Mouse (Mus musculus): ENCODE results near the gene 2610318N02Rik. TPM values are rescaled to one million over a fixed set of nuclear protein-coding genes. Genes with fewer than 3 reads are reported as not detected.
"Not testable (repeated sequence)": the region's sequence is repeated elsewhere in the genome, so short reads cannot be mapped to it uniquely, and the experiment has no call there.

Gene 2610318N02Rik
- total RNA-seq (2022): 1 to 10 TPM in 1 of 4 experiments, under 1 TPM in 3; 0.68 to 1.2 (median 0.94) TPM

- peak in 1 of 2 experiments; percentile 51 for DNase-seq (ENCODE audit: low spot score in 2 of 2)
These were observed at the start of gene 2610318N02Rik for GRCm38 (mm10) chr16:17124871-17125520. 2610318N02Rik (minus strand) TSS chr16:17125167.

DNA sequence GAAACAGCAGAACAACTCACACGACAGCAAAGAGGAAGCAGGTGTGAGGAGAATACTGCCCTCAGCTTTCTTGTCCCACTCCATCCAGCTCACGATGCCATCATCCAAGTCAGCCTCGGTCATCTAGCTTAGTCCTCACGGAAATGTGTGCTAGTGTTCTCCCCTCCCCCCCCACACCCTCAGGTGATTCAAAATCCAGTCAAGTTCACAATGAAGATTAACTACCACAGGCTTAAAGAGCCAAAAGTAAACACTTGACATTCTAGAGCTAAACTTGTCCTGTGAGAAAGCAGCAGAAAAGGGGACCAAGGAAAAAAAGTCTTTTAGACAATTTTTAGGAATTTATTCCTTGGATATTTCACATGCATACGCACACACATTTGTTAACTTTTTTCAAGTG is 43.1 kb upstream of the 2610318N02Rik start:
- DNase-seq (ENCODE audit: low spot score in 2 of 2): no peak

- no peak for DNase-seq (ENCODE audit: low spot score in 2 of 2)
These were observed 42.2 kb upstream of the 2610318N02Rik start for GRCm38 (mm10) chr16:17167179-17167578.

- not testable (repeated sequence) for DNase-seq (ENCODE audit: low spot score in 2 of 2)
These were observed 40.5 kb upstream of the 2610318N02Rik start for GRCm38 (mm10) chr16:17165478-17165877.

DNA sequence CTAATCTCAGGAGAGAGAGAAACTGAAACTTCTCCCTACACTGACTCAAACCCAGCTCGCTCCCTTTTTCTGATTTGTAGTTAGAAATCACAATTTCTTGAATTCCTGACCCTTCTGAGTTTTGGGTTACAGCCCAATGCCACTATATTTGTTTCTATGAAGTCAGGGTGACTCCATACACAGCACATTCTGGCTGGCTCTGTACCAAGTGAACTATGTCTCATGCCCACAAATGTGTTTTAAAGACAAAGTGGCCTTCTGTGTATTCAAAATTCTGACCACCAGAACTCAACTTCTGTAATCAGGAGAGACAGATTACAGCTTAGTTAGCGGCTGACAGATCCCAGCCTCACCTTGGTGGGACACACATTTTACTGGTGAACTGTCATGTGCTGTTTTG is 29.4 kb upstream of the 2610318N02Rik start:
- no peak for DNase-seq (ENCODE audit: low spot score in 2 of 2)

- no peak for DNase-seq (ENCODE audit: low spot score in 2 of 2)
These were observed 26.9 kb upstream of the 2610318N02Rik start for GRCm38 (mm10) chr16:17151874-17152273.

DNA sequence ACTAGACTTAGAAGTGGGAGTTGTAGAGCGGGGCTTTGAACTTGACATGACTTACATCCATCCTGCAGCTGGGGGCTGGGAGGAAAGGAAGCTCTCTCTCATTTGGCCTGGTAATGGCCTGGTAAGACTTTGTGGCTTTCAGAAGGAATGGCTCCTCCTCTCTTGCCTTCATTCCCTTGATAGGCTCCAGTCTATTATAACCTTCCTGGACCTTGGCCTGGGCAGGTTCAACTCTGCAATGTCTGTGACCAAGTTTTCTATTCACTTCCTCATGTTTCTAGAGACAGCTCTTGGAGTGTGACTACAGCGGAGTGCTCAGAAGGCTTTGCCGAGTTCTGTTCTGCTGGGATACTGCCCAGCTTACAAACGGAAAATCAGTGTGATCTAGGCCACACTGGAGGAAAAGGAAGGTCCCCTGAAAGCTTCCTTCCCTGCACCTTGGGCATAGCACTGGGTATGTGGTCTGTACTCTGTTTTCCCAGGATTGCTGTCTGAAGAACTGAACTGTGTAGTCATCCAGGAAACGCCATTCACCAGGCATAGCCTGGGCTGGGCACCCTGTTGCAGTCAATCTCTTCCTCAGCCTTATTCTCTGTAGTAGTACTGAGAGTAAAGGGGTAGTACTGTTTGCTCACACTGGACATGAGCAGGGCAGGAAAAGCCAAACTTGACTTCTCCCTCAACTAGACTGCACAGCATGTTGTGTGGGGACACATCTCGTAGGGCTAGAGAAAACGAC is 25.7 kb upstream of the 2610318N02Rik start:
- DNase-seq (ENCODE audit: low spot score in 2 of 2): no peak

- no peak for DNase-seq (ENCODE audit: low spot score in 2 of 2)
These were observed 23.1 kb upstream of the 2610318N02Rik start for GRCm38 (mm10) chr16:17148084-17148483.

DNA sequence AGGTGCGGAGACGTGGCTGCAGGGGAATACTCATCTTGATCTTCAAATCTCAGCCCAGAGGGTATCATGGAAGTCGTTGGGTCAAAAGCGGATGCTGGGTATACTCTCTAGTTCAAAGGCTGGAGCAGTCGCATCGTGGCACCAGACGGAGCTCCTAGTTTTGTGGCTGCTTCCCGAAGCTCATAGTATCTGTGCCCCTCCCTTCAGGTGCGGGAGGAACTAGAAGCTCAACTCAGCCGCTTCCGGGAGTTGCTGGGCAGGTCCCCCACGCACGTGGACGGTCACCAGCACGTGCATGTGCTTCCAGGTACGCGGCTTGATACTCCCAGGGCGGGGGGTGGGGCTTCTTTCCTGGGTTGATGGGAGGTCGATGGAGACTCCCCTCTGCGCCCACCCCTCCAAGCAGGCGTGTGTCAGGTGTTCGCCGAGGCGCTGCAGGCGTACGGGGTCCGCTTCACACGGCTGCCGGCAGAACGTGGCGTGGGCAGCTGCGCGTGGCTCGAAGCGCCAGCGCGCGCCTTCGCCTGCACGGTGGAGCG is 22.5 kb upstream of the 2610318N02Rik start:
- DNase-seq (ENCODE audit: low spot score in 2 of 2): no peak

DNA sequence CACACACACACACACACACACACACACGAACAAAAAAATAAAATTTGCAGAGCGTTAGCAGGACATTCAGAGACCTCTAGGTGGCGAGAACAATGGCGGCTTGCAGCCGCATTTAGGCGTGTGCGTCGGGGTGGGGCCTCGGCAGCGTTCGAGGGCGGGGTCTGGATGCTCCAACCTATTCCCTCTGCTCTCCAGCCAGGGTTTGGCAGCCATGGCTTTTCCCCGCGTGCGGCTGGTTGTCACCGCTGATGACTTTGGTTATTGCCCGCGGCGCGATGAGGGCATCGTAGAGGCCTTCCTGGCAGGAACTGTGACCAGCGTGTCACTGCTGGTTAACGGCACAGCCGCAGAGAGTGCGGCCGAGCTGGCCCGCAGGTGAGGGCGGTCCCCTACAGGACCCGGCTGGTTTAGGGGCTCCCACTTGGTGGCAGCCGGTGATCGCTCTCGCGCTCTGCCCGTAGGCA is 21.8 kb upstream of the 2610318N02Rik start, which contains the start of gene Ccdc116:
Gene Ccdc116 (minus strand): TSS at position 458 of the 464 bp plus-strand sequence.
- peak; percentile 66 to 72 for DNase-seq (ENCODE audit: low spot score in 2 of 2)

- DNase-seq (ENCODE audit: low spot score in 2 of 2): no peak
These were observed 19.4 kb upstream of the 2610318N02Rik start, which contains the start of gene Ydjc for GRCm38 (mm10) chr16:17144339-17144738. Ydjc (plus strand) TSS chr16:17144621.

DNA sequence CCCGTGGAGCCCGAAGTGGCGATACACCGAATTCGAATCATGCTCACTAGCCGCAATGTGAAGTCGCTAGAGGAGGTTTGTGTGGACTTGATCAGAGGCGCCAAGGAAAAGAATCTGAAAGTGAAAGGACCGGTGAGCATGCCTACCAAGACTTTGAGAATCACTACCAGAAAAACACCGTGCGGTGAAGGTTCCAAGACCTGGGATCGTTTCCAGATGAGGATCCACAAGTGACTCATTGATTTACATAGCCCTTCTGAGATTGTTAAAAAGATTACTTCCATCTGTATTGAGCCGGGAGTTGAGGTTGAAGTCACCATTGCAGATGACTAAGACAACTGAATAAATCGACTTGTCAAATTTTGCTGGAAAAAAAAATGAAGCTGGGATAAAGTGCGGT is 12.4 kb upstream of the 2610318N02Rik start:
- no peak for DNase-seq (ENCODE audit: low spot score in 2 of 2)

GRCm38 (mm10) chr16:17132906-17133200 is 7.9 kb upstream of the 2610318N02Rik start:
- DNase-seq (ENCODE audit: low spot score in 2 of 2): no peak

DNA sequence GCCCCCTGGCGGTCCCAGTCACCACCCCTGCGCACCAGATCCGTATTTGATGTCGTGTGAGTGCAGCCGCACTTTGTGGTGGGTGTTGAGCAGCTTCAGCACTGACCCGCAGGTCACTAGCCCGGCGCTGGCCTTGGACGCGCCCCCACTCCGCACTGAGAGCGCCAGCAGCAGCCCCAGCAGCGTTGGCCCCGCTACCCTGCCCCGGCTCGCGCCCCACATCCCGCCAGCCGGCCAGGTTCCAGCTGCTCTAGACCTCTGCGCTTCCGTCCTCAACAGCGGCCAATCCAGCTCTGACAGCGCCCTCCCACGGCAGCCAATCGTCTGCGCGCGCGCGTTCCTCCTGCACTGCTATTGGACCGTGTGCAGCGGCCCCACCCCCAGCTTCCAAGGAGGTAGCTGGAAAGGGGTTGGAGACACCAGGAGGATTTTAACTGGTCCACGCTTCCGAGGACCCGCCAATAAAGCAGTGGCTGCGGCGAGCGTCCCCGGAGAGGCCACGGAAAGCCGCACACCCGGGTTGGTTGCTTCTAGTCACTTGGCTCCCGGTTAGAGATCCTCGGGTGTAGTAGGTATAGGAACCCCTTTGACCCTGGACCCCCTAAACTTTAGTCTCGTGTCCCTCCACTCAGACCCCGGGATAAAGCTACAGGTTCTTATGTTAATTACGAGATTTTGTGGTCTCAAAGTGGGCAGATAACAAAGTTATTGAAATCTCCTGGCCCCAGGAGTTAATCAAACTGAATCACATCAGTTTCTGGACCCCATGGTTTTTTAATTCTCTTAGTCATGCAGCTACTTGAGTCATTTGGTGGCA is 7.3 kb upstream of the 2610318N02Rik start, which contains the start of gene Sdf2l1:
Gene Sdf2l1 (minus strand): TSS at position 295 of the 817 bp plus-strand sequence.
- peak; percentile 96 to 97 for DNase-seq (ENCODE audit: low spot score in 2 of 2)

DNA sequence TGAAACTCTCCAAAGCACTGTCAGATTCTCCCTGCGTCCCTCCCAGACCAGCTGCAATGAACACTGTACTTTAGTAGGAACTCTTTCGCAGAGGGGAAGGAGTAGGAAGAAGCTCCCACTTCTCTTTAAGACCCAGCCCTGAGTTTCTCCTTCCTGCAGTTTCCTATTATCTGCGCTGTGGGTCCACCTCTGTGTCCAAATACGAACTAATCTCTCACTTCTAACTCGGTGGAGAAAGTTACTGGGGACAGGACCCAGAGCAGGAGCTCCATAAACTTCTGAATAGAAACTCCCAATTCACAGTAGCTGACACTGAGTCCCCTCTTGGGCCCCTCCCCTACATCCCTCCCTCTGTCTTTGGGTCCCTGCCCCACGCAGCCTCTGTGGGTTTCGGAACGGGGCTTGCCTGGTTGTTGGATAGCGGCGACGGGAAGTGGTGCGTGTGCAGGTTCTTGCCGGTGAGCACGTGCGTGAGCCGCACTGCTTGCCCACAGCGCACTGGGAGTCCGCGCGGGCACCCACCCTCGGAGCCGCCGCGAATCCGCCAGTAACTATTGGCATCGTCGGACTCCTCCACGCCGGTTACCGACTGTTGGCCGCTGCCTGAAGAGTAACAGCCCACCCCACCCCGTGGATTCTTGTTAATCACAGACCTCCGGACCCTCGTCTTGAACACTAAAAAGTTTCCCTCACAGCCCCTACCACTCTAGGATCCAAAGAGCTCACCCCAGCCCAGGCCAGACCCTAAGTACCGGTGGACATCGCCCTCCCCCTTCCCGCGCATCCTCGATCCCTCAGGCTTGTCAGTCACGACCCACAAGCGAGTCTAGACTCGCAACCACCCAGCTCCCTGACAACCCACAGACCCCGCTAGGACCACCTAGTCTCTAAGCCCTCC is 6.5 kb upstream of the 2610318N02Rik start:
- DNase-seq (ENCODE audit: low spot score in 2 of 2): no peak

- peak in 1 of 2 experiments; percentile 45 for DNase-seq (ENCODE audit: low spot score in 2 of 2)
These were observed 2.3 kb upstream of the 2610318N02Rik start for GRCm38 (mm10) chr16:17127292-17127691.

DNA sequence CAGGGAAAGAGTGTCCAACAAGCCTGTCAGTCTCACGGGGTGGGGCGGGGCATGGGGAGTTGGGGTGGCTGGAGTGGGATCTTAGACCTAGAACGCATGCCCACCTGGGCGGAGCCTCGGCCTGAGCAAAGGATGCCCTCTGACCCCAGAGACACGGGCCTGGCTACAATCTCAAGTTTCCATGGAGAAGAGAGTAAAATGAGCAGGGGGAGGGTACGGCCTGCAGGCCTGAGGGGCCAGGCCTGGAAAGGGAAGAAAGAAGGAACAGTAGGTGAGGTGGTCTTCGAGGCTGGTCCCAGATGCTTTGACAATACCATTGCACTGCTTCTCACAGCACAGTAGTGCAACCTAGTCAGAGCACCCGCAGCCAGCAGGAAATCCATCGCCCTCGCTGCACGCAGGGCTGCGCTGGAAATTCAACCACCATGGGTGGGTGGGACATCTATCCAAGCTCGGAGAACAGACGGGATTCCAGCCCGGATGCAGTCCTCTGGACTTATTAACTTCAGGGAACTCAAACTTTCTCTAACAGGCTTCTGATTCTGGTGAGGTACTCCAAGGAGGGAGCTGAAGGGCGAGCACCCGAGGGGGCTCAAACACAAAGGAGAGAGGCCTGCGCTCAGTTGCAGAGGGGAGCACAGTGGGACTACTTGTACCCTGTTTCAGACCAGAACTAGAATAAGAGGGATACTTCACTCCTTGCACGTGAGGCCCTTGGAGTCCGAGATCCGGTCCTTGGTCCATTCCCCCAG is 672 bp downstream of the 2610318N02Rik start:
- no peak for DNase-seq (ENCODE audit: low spot score in 2 of 2)

- no peak for DNase-seq (ENCODE audit: low spot score in 2 of 2)
These were observed 3.4 kb downstream of the 2610318N02Rik start for GRCm38 (mm10) chr16:17121569-17121968.

GRCm38 (mm10) chr16:17117309-17117799 is 7.6 kb downstream of the 2610318N02Rik start:
- DNase-seq (ENCODE audit: low spot score in 2 of 2): no peak

Data from layer of hippocampus, adult 8-10 months (tissue).